ENCODE assay signal across 10 mouse cellular contexts in genomic region chr2:181519201-181519600, GRCm38 (mm10). TPM values are rescaled to one million over a fixed set of nuclear protein-coding genes. Genes with fewer than 3 reads are reported as not detected.
DNase-seq lines count a peak whose midpoint lies in the region; ATAC-seq and TF ChIP-seq lines count a peak whose summit lies in the region.
"Had no signal": no experiment of that assay in that cellular context is flagged by ENCODE, and none has a peak within 500 bp of the region (broad histone marks: within the 10 kb centered on the region; RNA-seq: fewer than 3 reads in every experiment).

No protein-coding gene starts in this region.

- no peaks in the 10 kb centered on the region for H3K9me3 ChIP-seq in embryonic facial prominence, embryonic 13.5 days
- H3K9me3 ChIP-seq in limb, embryonic 10.5 days (replicated peaks): no peaks in the 10 kb centered on the region

- DNase-seq in layer of hippocampus, adult 2 months (ENCODE audit: low spot score in 2 of 2): no peak
- no peak for DNase-seq in layer of hippocampus, postnatal 36 days
- no peak for DNase-seq in limb, embryonic 10.5 days (ENCODE audit: low spot score)
- peak; percentile 15 for DNase-seq in retina, embryonic 14.5 days (ENCODE audit: low spot score)
- no peak for DNase-seq in layer of hippocampus, postnatal 25 days (ENCODE audit: extremely low spot score in 1 of 2, low spot score in 1 of 2)
- no peak for DNase-seq in gastrocnemius, adult 18-20 months (ENCODE audit: low spot score)
- no peak for DNase-seq in left cerebral cortex, adult 9 months (ENCODE audit: low spot score in 2 of 2)
- DNase-seq: adrenal gland, adult 2 months; lung, postnatal 36 days had no signal

- H3K4me3 ChIP-seq in layer of hippocampus, adult 2 months: peak overlapping the region; percentile 86
- H3K4me3 ChIP-seq in embryonic facial prominence, embryonic 13.5 days: peak overlapping the region; percentile 96
- H3K4me3 ChIP-seq in limb, embryonic 10.5 days: peak overlapping the region; percentile 98

- H3K27ac ChIP-seq in layer of hippocampus, adult 2 months: peak overlapping the region; percentile 98
- H3K27ac ChIP-seq in embryonic facial prominence, embryonic 13.5 days: peak overlapping the region; percentile 98
- peak overlapping the region; percentile 96 for H3K27ac ChIP-seq in limb, embryonic 10.5 days

- WGBS in embryonic facial prominence, embryonic 13.5 days: 73% methylated on average over 3 of the region's 3 CpGs
- WGBS in limb, embryonic 10.5 days: 85% methylated on average over 3 of the region's 3 CpGs

- ATAC-seq in embryonic facial prominence, embryonic 13.5 days (ENCODE audit: insufficient number of reproducible peaks, insufficient read depth, low FRiP score, low TSS enrichment, low read depth): no peak

- peak overlapping the region; percentile 95 for H3K9ac ChIP-seq in embryonic facial prominence, embryonic 13.5 days

- H3K27me3 ChIP-seq in embryonic facial prominence, embryonic 13.5 days: no peaks in the 10 kb centered on the region
- no peaks in the 10 kb centered on the region for H3K27me3 ChIP-seq in limb, embryonic 10.5 days (ENCODE audit: low read depth, poor library complexity, severe bottlenecking)

- H3K4me1 ChIP-seq in embryonic facial prominence, embryonic 13.5 days: peaks cover 29% of the 10 kb centered on the region
- H3K4me1 ChIP-seq in limb, embryonic 10.5 days: peaks cover 18% of the 10 kb centered on the region

- no peak for TF ChIP-seq CTCF in layer of hippocampus, adult 2 months (conservative IDR thresholded peaks at IDR 0.05)

- H3K36me3 ChIP-seq in embryonic facial prominence, embryonic 13.5 days: peaks cover 40% of the 10 kb centered on the region
- H3K36me3 ChIP-seq in limb, embryonic 10.5 days: peaks cover 56% of the 10 kb centered on the region

- H3K4me2 ChIP-seq in embryonic facial prominence, embryonic 13.5 days: peak overlapping the region; percentile 68

RNA-seq across cellular contexts. Expression of gene Dnajc5, which starts 1.1 kb away (rescaled TPM):
- total RNA-seq in layer of hippocampus, adult 2 months (2021): 100 to 1,000 TPM; 259 to 279 TPM
- 100 to 1,000 TPM; 252 to 275 TPM for total RNA-seq in layer of hippocampus, postnatal 36 days (2021)
- 97.2 and 101 TPM in 2 replicates for polyA plus RNA-seq in embryonic facial prominence, embryonic 13.5 days (2015; fragmentation: Nextera tagmentation; extraction: Ambion mirVana)
- polyA plus RNA-seq in limb, embryonic 10.5 days (2016; fragmentation: Nextera tagmentation; extraction: Ambion mirVana): 86.6 and 97.6 TPM in 2 replicates
- total RNA-seq in layer of hippocampus, postnatal 25 days (2021): 100 to 1,000 TPM; 272 to 281 TPM
- 10 to 100 TPM; 42.2 to 47.7 TPM for total RNA-seq in gastrocnemius, adult 18-20 months (2021)

RNA-seq across cellular contexts. Expression of gene Tpd52l2, which starts 22.3 kb away (rescaled TPM):
- 10 to 100 TPM; 74.7 to 75.2 TPM for total RNA-seq in layer of hippocampus, adult 2 months (2021)
- 10 to 100 TPM; 77.7 to 87.1 TPM for total RNA-seq in layer of hippocampus, postnatal 36 days (2021)
- 156 and 168 TPM in 2 replicates for polyA plus RNA-seq in embryonic facial prominence, embryonic 13.5 days (2015; fragmentation: Nextera tagmentation; extraction: Ambion mirVana)
- polyA plus RNA-seq in limb, embryonic 10.5 days (2016; fragmentation: Nextera tagmentation; extraction: Ambion mirVana): 176 and 185 TPM in 2 replicates
- total RNA-seq in layer of hippocampus, postnatal 25 days (2021): 10 to 100 TPM; 75.4 to 79.1 TPM
- total RNA-seq in gastrocnemius, adult 18-20 months (2021): 10 to 100 TPM; 48.9 to 51.1 TPM

RNA-seq across cellular contexts. Expression of gene Abhd16b, which starts 26.2 kb away (rescaled TPM):
- total RNA-seq in layer of hippocampus, adult 2 months (2021): not detected
- not detected for total RNA-seq in layer of hippocampus, postnatal 36 days (2021)
- 0.11 and 0.14 TPM in 2 replicates for polyA plus RNA-seq in embryonic facial prominence, embryonic 13.5 days (2015; fragmentation: Nextera tagmentation; extraction: Ambion mirVana)
- 0.08 and 0.21 TPM in 2 replicates for polyA plus RNA-seq in limb, embryonic 10.5 days (2016; fragmentation: Nextera tagmentation; extraction: Ambion mirVana)
- total RNA-seq in layer of hippocampus, postnatal 25 days (2021): not detected
- total RNA-seq in gastrocnemius, adult 18-20 months (2021): not detected
- total RNA-seq: adrenal gland, adult 2 months had no signal
- polyA plus RNA-seq: adrenal gland, adult 2 months had no signal

RNA-seq across cellular contexts. Expression of gene Zbtb46, which starts 60.0 kb away (rescaled TPM):
- total RNA-seq in layer of hippocampus, adult 2 months (2021): 1 to 10 TPM; 5.8 to 8.3 TPM
- 1 to 10 TPM; 5.8 to 6.2 TPM for total RNA-seq in layer of hippocampus, postnatal 36 days (2021)
- polyA plus RNA-seq in embryonic facial prominence, embryonic 13.5 days (2015; fragmentation: Nextera tagmentation; extraction: Ambion mirVana): 3.6 and 3.8 TPM in 2 replicates
- 17.5 and 17.7 TPM in 2 replicates for polyA plus RNA-seq in limb, embryonic 10.5 days (2016; fragmentation: Nextera tagmentation; extraction: Ambion mirVana)
- total RNA-seq in layer of hippocampus, postnatal 25 days (2021): 1 to 10 TPM; 6.7 to 7.3 TPM
- total RNA-seq in gastrocnemius, adult 18-20 months (2021): 1 to 10 TPM; 3.3 to 5.9 TPM

Comparison
In these comparisons a context has a peak if more than half of its experiments do, and no peak if none do; other contexts are left out.
1. RNA of gene Dnajc5, which starts 1.1 kb away (total RNA-seq): 272 to 281 TPM in layer of hippocampus, postnatal 25 days, 259 to 279 TPM in layer of hippocampus, adult 2 months and 252 to 275 TPM in layer of hippocampus, postnatal 36 days; 42.2 to 47.7 TPM in gastrocnemius, adult 18-20 months; every median in the first group is over 4 times any median in the second.
2. Peak in every context shown above with its lines, with median percentiles within 50 percentile points of each other: H3K27ac ChIP-seq and H3K4me3 ChIP-seq.